Mouse (Mus musculus): Measurements from ENCODE around the gene Lonrf2.

Gene Lonrf2

GRCm38 (mm10) chr1:38836477-38836872, at the start of gene Lonrf2:
TSS of gene Lonrf2 (minus strand) at chr1:38836711.
- DNase-seq (ENCODE audit: low spot score), result no peak

GRCm38 (mm10) chr1:38885956-38886355, 49.4 kb upstream of the Lonrf2 start:
- DNase-seq (ENCODE audit: low spot score), result no peak

DNA sequence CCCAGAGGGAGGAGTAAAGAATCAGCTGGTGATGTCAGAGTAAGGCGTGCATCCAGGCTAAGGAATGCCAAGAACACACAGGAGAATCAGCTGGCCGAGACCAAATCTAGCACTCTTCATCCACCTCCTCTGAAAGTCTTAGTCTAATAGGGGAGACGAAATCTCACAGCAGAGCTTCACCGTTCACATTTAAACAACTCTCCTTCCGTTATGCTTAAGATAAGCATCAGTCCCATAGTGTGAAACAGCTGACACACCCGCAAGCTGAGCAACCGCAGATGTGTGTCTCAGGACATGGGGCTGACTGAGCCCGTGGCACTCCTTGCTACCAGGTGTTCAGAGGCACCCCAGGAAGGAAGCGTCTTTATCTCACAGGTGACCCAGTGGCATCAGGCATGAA, 47.3 kb upstream of the Lonrf2 start:
- no peak for DNase-seq (ENCODE audit: low spot score)

- DNase-seq (ENCODE audit: low spot score), result no peak
These were observed 46.2 kb upstream of the Lonrf2 start for GRCm38 (mm10) chr1:38882746-38883145.

DNA sequence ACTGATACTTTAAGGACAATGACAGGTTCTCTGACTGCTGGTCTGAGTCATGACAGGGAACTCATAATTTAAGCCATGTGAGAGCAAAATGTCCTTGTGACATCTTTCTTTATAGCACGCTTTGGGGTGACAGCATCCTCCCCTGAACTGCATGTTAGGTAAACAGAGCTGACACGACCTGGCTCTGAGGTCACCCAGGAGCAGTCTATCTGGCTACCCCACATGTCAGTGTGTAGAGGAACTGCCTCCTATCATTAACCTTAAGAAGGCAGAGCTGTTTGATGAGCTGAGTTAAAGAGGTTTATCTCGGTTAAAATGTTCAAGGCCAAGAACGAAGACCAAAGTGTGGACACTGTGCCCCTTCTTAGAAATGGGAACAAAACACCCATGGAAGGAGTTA, 44.9 kb upstream of the Lonrf2 start:
- no peak for DNase-seq (ENCODE audit: low spot score)

DNA sequence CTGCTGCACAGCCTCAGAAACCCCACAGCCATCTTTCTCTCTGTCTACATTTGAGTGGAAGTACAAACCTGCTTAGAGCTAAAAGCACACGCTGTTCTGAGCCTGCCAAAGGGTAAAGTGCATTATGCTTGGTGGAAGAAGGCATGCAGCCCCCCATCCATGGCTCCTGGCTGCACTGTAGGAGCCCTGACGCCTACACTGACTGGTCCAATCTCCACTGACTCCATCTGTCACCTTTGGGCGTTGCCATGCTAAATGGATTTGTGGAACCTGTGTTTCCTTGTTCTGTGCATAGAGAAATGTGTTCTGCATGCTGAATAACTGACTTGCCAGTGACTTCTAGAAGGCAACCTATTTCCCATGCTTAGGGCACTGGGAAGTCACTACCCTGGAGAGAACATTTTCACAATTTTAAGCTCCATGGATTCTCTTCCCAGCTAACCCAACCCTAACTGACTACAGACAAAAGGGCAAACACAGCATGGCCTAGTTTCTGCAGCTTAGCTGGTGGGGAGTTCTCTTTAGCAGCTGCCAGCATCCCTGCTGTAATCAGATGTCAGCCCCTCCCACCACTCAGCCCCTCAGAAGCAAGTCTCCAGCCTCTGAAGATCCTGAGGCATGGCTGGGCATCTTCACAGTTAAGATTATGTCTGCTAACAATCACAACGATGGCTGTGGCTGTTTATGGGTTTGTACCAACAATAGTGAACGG, 40.3 kb upstream of the Lonrf2 start:
- no peak for DNase-seq (ENCODE audit: low spot score)

DNA sequence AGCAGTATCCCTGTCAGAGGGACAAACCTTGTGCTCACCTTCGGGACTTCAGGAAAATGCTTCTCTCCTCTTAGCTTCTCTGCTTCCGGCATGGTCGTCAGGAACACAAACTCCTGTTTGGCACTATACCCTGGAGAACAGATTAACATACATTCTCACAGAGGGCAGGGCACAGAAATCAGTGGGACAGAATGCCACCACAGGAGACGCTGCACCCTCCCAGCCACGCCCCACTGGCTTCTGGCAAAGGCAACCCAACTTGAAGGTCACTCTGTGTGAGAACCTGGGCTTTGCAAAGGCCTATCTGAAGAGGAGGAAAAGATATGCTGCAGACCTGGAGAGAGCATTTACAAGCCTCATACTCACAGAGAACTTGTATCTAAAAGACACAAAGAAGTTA, 37.4 kb upstream of the Lonrf2 start:
- DNase-seq (ENCODE audit: low spot score), result no peak

DNA sequence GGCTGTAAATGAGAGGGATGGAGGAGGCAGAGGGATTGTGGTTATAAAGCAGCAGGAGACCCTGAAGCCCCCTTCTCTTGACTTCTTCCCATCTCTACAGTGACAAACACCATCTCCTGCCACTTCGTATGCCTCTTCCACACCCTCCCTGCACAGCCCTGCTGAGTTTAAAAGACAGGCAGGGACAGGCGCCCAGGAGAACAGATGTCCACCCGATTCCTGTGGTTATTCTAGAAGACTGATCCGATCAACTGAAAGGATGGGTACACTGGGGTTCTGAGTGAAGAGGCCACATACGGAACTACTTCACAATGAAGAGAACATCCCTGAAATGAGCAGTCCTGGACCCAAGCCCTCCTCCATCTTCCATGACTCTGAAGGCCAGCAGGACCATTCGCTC, 35.3 kb upstream of the Lonrf2 start:
- DNase-seq (ENCODE audit: low spot score), result no peak

GRCm38 (mm10) chr1:38869398-38870195, 33.1 kb upstream of the Lonrf2 start:
- DNase-seq (ENCODE audit: low spot score), result no peak

- no peak for DNase-seq (ENCODE audit: low spot score)
These were observed 29.7 kb upstream of the Lonrf2 start for GRCm38 (mm10) chr1:38866242-38866641.

- DNase-seq (ENCODE audit: low spot score), result no peak
These were observed 27.8 kb upstream of the Lonrf2 start for GRCm38 (mm10) chr1:38864341-38864740.

- peak; percentile 22 for DNase-seq (ENCODE audit: low spot score)
These were observed 25.7 kb upstream of the Lonrf2 start for GRCm38 (mm10) chr1:38862213-38862612.

DNA sequence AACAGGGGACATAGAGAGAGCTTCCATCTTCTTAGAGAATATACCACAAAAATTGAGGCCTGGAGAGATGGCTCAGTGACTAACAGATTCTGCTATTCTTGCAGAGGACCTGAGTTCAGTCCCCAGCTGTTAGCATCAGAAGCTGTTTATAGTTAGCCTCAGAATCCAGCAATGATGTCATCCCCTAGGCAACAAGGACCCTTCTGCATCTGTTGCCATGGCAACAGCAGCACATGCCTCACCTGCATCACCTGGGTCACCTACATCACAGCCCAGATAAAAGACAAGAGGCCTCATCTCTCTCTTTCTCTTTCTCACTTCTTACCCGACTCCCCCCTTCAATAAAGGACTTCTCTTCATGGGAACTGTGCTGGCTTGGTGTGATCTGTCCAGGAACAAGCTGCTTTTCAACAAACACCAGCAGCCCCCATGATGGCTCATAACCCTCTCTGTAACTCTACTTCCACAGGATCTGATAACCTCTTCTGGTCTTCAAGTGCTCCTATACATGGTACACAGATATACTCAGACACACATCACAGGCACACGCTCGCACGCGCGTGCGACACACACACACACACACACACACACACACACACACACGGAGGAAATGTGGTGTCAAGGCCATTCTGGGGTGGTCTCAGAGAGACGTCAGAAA, 24.5 kb upstream of the Lonrf2 start:
- DNase-seq (ENCODE audit: low spot score), result no peak

DNA sequence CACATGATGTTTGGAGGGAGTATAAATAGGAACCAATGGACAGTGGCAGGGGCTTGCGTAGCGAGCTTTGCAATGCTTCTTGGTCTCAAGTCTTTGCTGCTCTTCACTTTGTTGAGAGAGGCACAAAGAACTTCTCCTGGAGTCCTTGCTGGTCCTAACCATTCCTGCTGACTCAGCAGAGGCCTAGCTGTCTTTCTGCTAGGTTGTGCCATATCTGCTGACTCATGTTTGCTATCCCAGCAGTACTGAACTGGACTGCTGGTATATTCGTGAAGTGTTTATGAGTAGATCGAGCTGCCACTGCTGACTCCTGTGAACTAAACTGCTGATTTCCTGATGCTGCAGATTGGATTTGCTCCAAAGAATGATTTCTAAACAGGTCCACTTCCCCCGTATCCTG, 23.7 kb upstream of the Lonrf2 start:
- DNase-seq (ENCODE audit: low spot score), result no peak

DNA sequence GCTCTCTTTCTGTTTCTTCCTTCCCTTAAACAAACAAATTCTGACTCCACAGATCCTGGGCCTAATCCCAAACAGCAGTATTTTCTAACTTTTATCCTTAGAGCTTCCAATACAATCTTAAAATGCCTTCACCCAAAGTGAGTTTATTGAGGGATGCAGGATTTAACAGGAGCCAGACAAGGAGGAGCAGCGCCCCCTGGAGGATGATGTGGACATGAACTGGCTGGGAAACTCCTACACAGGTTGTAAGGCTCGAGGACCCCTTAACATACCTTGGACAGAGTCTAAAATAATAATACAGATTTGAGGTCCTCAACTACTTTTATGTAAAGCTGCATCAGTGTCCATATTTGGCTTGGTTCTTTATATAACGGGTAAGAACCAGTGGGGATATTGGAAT, 19.7 kb upstream of the Lonrf2 start:
- peak; percentile 37 for DNase-seq (ENCODE audit: low spot score)

DNA sequence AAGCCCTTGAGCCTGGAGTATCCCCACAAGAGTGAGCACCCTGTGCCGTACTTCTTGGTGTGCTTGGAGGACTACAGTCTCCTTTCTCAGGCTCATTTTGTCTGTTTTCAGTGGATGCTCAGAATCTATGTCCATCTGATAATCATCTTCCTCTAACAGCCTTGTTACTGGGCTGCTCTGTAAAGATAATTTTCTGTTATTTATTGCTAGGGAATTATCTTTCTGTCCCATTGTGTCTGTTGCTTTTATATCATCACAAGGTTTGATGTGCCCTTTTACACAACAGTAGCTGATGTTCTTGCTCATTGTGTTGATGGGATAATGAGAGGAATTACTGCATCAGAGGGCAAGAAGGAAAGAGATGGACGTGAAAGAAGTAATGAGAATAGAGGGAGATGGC, 15.7 kb upstream of the Lonrf2 start:
- no peak for DNase-seq (ENCODE audit: low spot score)

GRCm38 (mm10) chr1:38850650-38851049, 14.1 kb upstream of the Lonrf2 start:
- DNase-seq (ENCODE audit: low spot score), result no peak

GRCm38 (mm10) chr1:38848451-38849289, 12.2 kb upstream of the Lonrf2 start:
- no peak for DNase-seq (ENCODE audit: low spot score)

GRCm38 (mm10) chr1:38847975-38848374, 11.5 kb upstream of the Lonrf2 start:
- peak; percentile 19 for DNase-seq (ENCODE audit: low spot score)

- DNase-seq (ENCODE audit: low spot score), result no peak
These were observed 6.8 kb upstream of the Lonrf2 start for GRCm38 (mm10) chr1:38843275-38843674.

DNA sequence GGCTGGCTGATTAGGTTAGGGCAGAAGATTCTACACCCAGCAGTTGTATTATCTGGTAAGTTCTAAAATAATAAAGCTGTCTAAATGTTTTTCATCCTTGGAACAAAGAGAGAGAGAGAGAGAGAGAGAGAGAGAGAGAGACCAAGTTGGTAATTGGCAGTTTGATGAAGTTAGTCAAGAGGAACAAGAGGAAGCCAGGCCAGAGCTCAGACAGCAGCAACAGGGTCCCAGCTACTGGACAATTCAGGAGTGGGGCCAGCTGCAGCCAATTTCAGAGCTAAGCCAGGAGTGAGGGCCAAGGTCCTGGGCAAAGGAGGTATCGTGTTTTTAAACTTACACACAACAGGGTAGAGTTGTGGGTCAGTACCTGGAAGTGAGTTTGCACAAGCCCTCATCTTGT, 6.3 kb upstream of the Lonrf2 start:
- no peak for DNase-seq (ENCODE audit: low spot score)

- DNase-seq (ENCODE audit: low spot score), result no peak
These were observed 3.4 kb upstream of the Lonrf2 start for GRCm38 (mm10) chr1:38839944-38840343.

Data from ovary, postnatal 36 days (tissue).